Mouse (Mus musculus) ZHBTc4 (cell line): Measurements from ENCODE around the gene Ntf5.
A peak's percentile ranks its signal among the peaks of the same experiment; 100 is the strongest.
"Not testable (repeated sequence)": the region's sequence is repeated elsewhere in the genome, so short reads cannot be mapped to it uniquely, and the experiment has no call there.

ENCODE experiments used
- DNase-seq: peaks from one replicate; pipeline ENCODE4 v3.0.0-alpha.2; 2011; ENCODE audit warnings: low read depth, low spot score

The Ntf5 gene

GRCm38 (mm10) chr7:45413113-45413863 is at the start of gene Ntf5:
Gene Ntf5 (plus strand): TSS chr7:45413695.
- DNase-seq: peak; percentile 76

GRCm38 (mm10) chr7:45363983-45364382 is 49.5 kb upstream of the Ntf5 start:
- no peak for DNase-seq

- DNase-seq: no peak
These were observed 47.5 kb upstream of the Ntf5 start for GRCm38 (mm10) chr7:45365742-45366651.

GRCm38 (mm10) chr7:45366652-45367019 is 46.9 kb upstream of the Ntf5 start, which contains the start of gene Ppfia3:
Gene Ppfia3 (minus strand): TSS chr7:45367019.
- DNase-seq: no peak

- DNase-seq: peak; percentile 99
These were observed 46.2 kb upstream of the Ntf5 start for GRCm38 (mm10) chr7:45367020-45367880.

GRCm38 (mm10) chr7:45368178-45368577 is 45.3 kb upstream of the Ntf5 start:
- DNase-seq: peak; percentile 36

GRCm38 (mm10) chr7:45369022-45369745 is 44.3 kb upstream of the Ntf5 start:
- DNase-seq: no peak

GRCm38 (mm10) chr7:45369836-45370474 is 43.5 kb upstream of the Ntf5 start:
- no peak for DNase-seq

GRCm38 (mm10) chr7:45370475-45371311 is 42.8 kb upstream of the Ntf5 start, which contains the start of gene Lin7b:
Gene Lin7b (minus strand): TSS chr7:45370583.
- DNase-seq: peak; percentile 98

GRCm38 (mm10) chr7:45372371-45372770 is 41.1 kb upstream of the Ntf5 start:
- DNase-seq: no peak

- DNase-seq: peak; percentile 32
These were observed 38.9 kb upstream of the Ntf5 start for GRCm38 (mm10) chr7:45374620-45375019.

GRCm38 (mm10) chr7:45376057-45376456 is 37.4 kb upstream of the Ntf5 start:
- DNase-seq: no peak

- DNase-seq: no peak
These were observed 27.4 kb upstream of the Ntf5 start for GRCm38 (mm10) chr7:45386077-45386476.

GRCm38 (mm10) chr7:45395129-45395541 is 18.4 kb upstream of the Ntf5 start:
- peak; percentile 89 for DNase-seq

- peak; percentile 100 for DNase-seq
These were observed 17.7 kb upstream of the Ntf5 start, which contains the start of gene Snrnp70 for GRCm38 (mm10) chr7:45395578-45396336. Gene Snrnp70 (minus strand): TSS chr7:45395742.

- not testable (repeated sequence) for DNase-seq
These were observed 17.1 kb upstream of the Ntf5 start for GRCm38 (mm10) chr7:45396337-45396775.

- no peak for DNase-seq
These were observed 16.7 kb upstream of the Ntf5 start for GRCm38 (mm10) chr7:45396787-45397186.

GRCm38 (mm10) chr7:45401521-45402085 is 11.9 kb upstream of the Ntf5 start:
- peak; percentile 69 for DNase-seq
